Mouse (Mus musculus) embryonic facial prominence, embryonic 12.5 days (tissue): ENCODE measurements at regions not wholly inside any gene's neighbourhood (a gene's known extent, or its start where the extent isn't known, plus 50 kb on each side); places are given as distances from the start of the nearest gene placed in this dataset.
A peak's percentile ranks its signal among the peaks of the same experiment; 100 is the strongest.

ENCODE experiments used
- ATAC-seq: fragments of 200-750 bp; cut with Nextera tagmentation; 2 replicates; pipeline ENCODE4 v1.8.0; 2017; ENCODE audit not compliant: insufficient number of reproducible peaks, insufficient read depth, low FRiP score, low TSS enrichment
- H3K27ac ChIP-seq: fragments of 300-500 bp; sonication (generic); 2 replicates; pipeline ENCODE4 v1.5.1; 2016; ENCODE audit warnings: mild to moderate bottlenecking
- H3K27me3 ChIP-seq: fragments of 300-500 bp; sonication (generic); 2 replicates; pipeline ENCODE4 v1.6.1; 2016; ENCODE audit warnings: mild to moderate bottlenecking, moderate library complexity
- H3K36me3 ChIP-seq: fragments of 300-500 bp; sonication (generic); 2 replicates; pipeline ENCODE4 v1.6.1; 2016; ENCODE audit warnings: mild to moderate bottlenecking
- H3K4me1 ChIP-seq: fragments of 300-500 bp; sonication (generic); 2 replicates; pipeline ENCODE4 v1.6.1; 2016
- H3K4me2 ChIP-seq: fragments of 300-500 bp; sonication (generic); replicated peaks from 2 replicates; pipeline ENCODE4 v1.6.1; 2016; ENCODE audit warnings: mild to moderate bottlenecking, moderate library complexity
- H3K4me3 ChIP-seq: fragments of 300-500 bp; sonication (generic); 2 replicates; pipeline ENCODE4 v1.5.1; 2016; ENCODE audit warnings: mild to moderate bottlenecking
- H3K9ac ChIP-seq: fragments of 300-500 bp; sonication (generic); 2 replicates; pipeline ENCODE4 v1.6.1; 2016; ENCODE audit warnings: mild to moderate bottlenecking, moderate library complexity
- H3K9me3 ChIP-seq: fragments of 300-500 bp; sonication (generic); 2 replicates; pipeline ENCODE4 v1.6.1; 2016; ENCODE audit warnings: mild to moderate bottlenecking, moderate library complexity
- WGBS: fragments of 180-500 bp; shearing (Covaris S2); methylation state at CpG from one replicate; pipeline ENCODE4 v1.1.7; 2016; 5-methylcytosine and 5-hydroxymethylcytosine counted together

GRCm38 (mm10) chrX:11663187-11663829, 335.7 kb downstream of the H2al1j start:
- Histone ChIP-seq H3K9me3 (no peaks in the 10 kb centered on the region), H3K4me1 (0 out of 2 replicates have a peak, but pooled peaks cover 3% of the 10 kb centered on the region), H3K9ac (no peak overlapping the region), H3K36me3 (no peaks in the 10 kb centered on the region), H3K4me2 (no peak overlapping the region), H3K27ac (no peak overlapping the region), H3K27me3 (peaks cover 40% of the 10 kb centered on the region), H3K4me3 (no peak overlapping the region)
- 31% methylated on average over 6 of the region's 6 CpGs for WGBS
- ATAC-seq, result no peak

GRCm38 (mm10) chrX:11664330-11665061, 336.9 kb downstream of the H2al1j start:
- H3K27me3 ChIP-seq, result peaks cover 36% of the 10 kb centered on the region
- no peaks in the 10 kb centered on the region for H3K9me3 ChIP-seq
- peak overlapping the region; percentile 39 for H3K4me3 ChIP-seq
- 0 out of 2 replicates have a peak, but pooled peaks cover 3% of the 10 kb centered on the region for H3K4me1 ChIP-seq
- ATAC-seq, result peak; percentile 82
- WGBS, result 11% methylated on average over 44 of the region's 68 CpGs
- H3K36me3 ChIP-seq, result no peaks in the 10 kb centered on the region
- H3K9ac ChIP-seq, result peak overlapping the region; percentile 68
- peak overlapping the region; percentile 59 for H3K4me2 ChIP-seq
- H3K27ac ChIP-seq, result peak overlapping the region; percentile 84

GRCm38 (mm10) chrX:11665077-11665974, 337.7 kb downstream of the H2al1j start:
- peak overlapping the region; percentile 84 for H3K27ac ChIP-seq
- 19% methylated on average over 28 of the region's 30 CpGs for WGBS
- ATAC-seq, result 0 out of 2 replicates have a peak, but pooled peaks have one; percentile 11

GRCm38 (mm10) chrX:11666517-11666916, 338.9 kb downstream of the H2al1j start:
- peaks cover 32% of the 10 kb centered on the region for H3K27me3 ChIP-seq
- 18% methylated on average over 9 of the region's 15 CpGs for WGBS
- H3K27ac ChIP-seq, result no peak overlapping the region
- H3K36me3 ChIP-seq, result no peaks in the 10 kb centered on the region
- H3K4me2 ChIP-seq, result no peak overlapping the region
- no peaks in the 10 kb centered on the region for H3K9me3 ChIP-seq
- no peak overlapping the region for H3K9ac ChIP-seq
- 0 out of 2 replicates have a peak, but pooled peaks cover 3% of the 10 kb centered on the region for H3K4me1 ChIP-seq
- ATAC-seq, result no peak
- no peak overlapping the region for H3K4me3 ChIP-seq

More at GRCm38 (mm10) chrX:11665077-11665974, 337.7 kb downstream of the H2al1j start:
- Histone ChIP-seq H3K9me3 (no peaks in the 10 kb centered on the region), H3K4me3 (peak overlapping the region; percentile 39), H3K9ac (peak overlapping the region; percentile 68), H3K4me2 (peak overlapping the region; percentile 59), H3K36me3 (no peaks in the 10 kb centered on the region), H3K27me3 (peaks cover 36% of the 10 kb centered on the region), H3K4me1 (0 out of 2 replicates have a peak, but pooled peaks cover 3% of the 10 kb centered on the region)

GRCm38 (mm10) chrX:11671805-11672204, 344.2 kb downstream of the H2al1j start:
- no peaks in the 10 kb centered on the region for H3K4me1 ChIP-seq
- H3K4me3 ChIP-seq, result no peak overlapping the region
- H3K27ac ChIP-seq, result no peak overlapping the region
- no peaks in the 10 kb centered on the region for H3K36me3 ChIP-seq
- H3K27me3 ChIP-seq, result no peaks in the 10 kb centered on the region; the same call in 1 of the 2 replicates
- WGBS, result 47% methylated on average over 8 of the region's 8 CpGs
- no peak overlapping the region for H3K4me2 ChIP-seq
- ATAC-seq, result no peak
- H3K9me3 ChIP-seq, result no peaks in the 10 kb centered on the region
- H3K9ac ChIP-seq, result no peak overlapping the region

GRCm38 (mm10) chrX:11678086-11678485, 350.5 kb downstream of the H2al1j start:
- no peak overlapping the region for H3K27ac ChIP-seq
- H3K27me3 ChIP-seq, result 0 out of 2 replicates have a peak, but pooled peaks cover 6% of the 10 kb centered on the region

GRCm38 (mm10) chrX:11681274-11681673, 353.7 kb downstream of the H2al1j start:
- H3K27me3 ChIP-seq, result 0 out of 2 replicates have a peak, but pooled peaks cover 6% of the 10 kb centered on the region
- H3K27ac ChIP-seq, result no peak overlapping the region
- no peak for ATAC-seq
- no peak overlapping the region for H3K4me3 ChIP-seq
- H3K9me3 ChIP-seq, result no peaks in the 10 kb centered on the region
- no peak overlapping the region for H3K9ac ChIP-seq
- H3K36me3 ChIP-seq, result no peaks in the 10 kb centered on the region
- H3K4me1 ChIP-seq, result no peaks in the 10 kb centered on the region
- H3K4me2 ChIP-seq, result no peak overlapping the region
- WGBS, result 79% methylated on average over 2 of the region's 2 CpGs

More at GRCm38 (mm10) chrX:11678086-11678485, 350.5 kb downstream of the H2al1j start:
- Histone ChIP-seq H3K4me2 (no peak overlapping the region), H3K4me1 (no peaks in the 10 kb centered on the region), H3K36me3 (no peaks in the 10 kb centered on the region), H3K9ac (no peak overlapping the region), H3K9me3 (no peaks in the 10 kb centered on the region), H3K4me3 (no peak overlapping the region)
- ATAC-seq, result no peak
- 54% methylated on average over 2 of the region's 2 CpGs for WGBS

GRCm38 (mm10) chrX:11689989-11690405, 362.4 kb downstream of the H2al1j start:
- no peaks in the 10 kb centered on the region for H3K36me3 ChIP-seq
- peaks cover 5% of the 10 kb centered on the region; the same call in 1 of the 2 replicates for H3K4me1 ChIP-seq
- H3K27ac ChIP-seq, result no peak overlapping the region
- H3K9me3 ChIP-seq, result no peaks in the 10 kb centered on the region
- no peak overlapping the region for H3K4me3 ChIP-seq
- H3K4me2 ChIP-seq, result peak overlapping the region; percentile 22; the same call in 1 of the 2 replicates
- ATAC-seq, result no peak
- 0 out of 2 replicates have a peak, but pooled peaks cover 8% of the 10 kb centered on the region for H3K27me3 ChIP-seq
- 49% methylated on average over 18 of the region's 18 CpGs for WGBS
- no peak overlapping the region for H3K9ac ChIP-seq

- no peak for ATAC-seq
- Histone ChIP-seq H3K4me1 (peaks cover 5% of the 10 kb centered on the region; the same call in 1 of the 2 replicates), H3K36me3 (no peaks in the 10 kb centered on the region), H3K9me3 (no peaks in the 10 kb centered on the region), H3K27ac (no peak overlapping the region), H3K27me3 (0 out of 2 replicates have a peak, but pooled peaks cover 8% of the 10 kb centered on the region), H3K9ac (no peak overlapping the region), H3K4me2 (peak overlapping the region; percentile 22; the same call in 1 of the 2 replicates), H3K4me3 (no peak overlapping the region)
- WGBS, result 49% methylated on average over 5 of the region's 5 CpGs
Observed at GRCm38 (mm10) chrX:11690446-11690845, 362.8 kb downstream of the H2al1j start.

GRCm38 (mm10) chrX:11691019-11691418, 363.4 kb downstream of the H2al1j start:
- H3K9me3 ChIP-seq, result no peaks in the 10 kb centered on the region
- H3K9ac ChIP-seq, result no peak overlapping the region
- H3K4me3 ChIP-seq, result no peak overlapping the region
- no peak overlapping the region for H3K4me2 ChIP-seq
- 82% methylated on average over 4 of the region's 4 CpGs for WGBS
- no peaks in the 10 kb centered on the region for H3K36me3 ChIP-seq
- peaks cover 5% of the 10 kb centered on the region; the same call in 1 of the 2 replicates for H3K4me1 ChIP-seq
- H3K27me3 ChIP-seq, result 0 out of 2 replicates have a peak, but pooled peaks cover 8% of the 10 kb centered on the region
- ATAC-seq, result no peak
- H3K27ac ChIP-seq, result no peak overlapping the region

GRCm38 (mm10) chrX:11696565-11696964, 368.9 kb downstream of the H2al1j start:
- Histone ChIP-seq H3K27me3 (peaks cover 10% of the 10 kb centered on the region; the same call in 1 of the 2 replicates), H3K9ac (no peak overlapping the region), H3K4me2 (no peak overlapping the region), H3K27ac (no peak overlapping the region), H3K36me3 (no peaks in the 10 kb centered on the region), H3K4me1 (no peaks in the 10 kb centered on the region), H3K4me3 (no peak overlapping the region), H3K9me3 (no peaks in the 10 kb centered on the region)
- no peak for ATAC-seq
- 90% methylated on average over 4 of the region's 4 CpGs for WGBS
